Mouse (Mus musculus): ENCODE measurements at regions not wholly inside any gene's neighbourhood (a gene's known extent, or its start where the extent isn't known, plus 50 kb on each side); places are given as distances from the start of the nearest gene placed in this dataset.

- no peak for TF ChIP-seq CTCF (IDR thresholded peaks at IDR 0.05; ENCODE audit: low read depth)
- TF ChIP-seq EP300 (IDR thresholded peaks at IDR 0.05; ENCODE audit: low read depth): no peak
These were observed 115.0 kb downstream of the Postn start for GRCm38 (mm10) chr3:54475879-54476278.
